Comparison of ENCODE assay signal across 24 mouse cellular contexts in genomic region chrX:102169724-102170123, GRCm38 (mm10).
"Had no signal": no experiment of that assay in that cellular context is flagged by ENCODE, and none has a peak within 500 bp of the region (broad histone marks: within the 10 kb centered on the region; RNA-seq: fewer than 3 reads in every experiment).

No protein-coding gene starts in this region.

- H3K27ac ChIP-seq: gastrocnemius, adult 2 months; heart, embryonic 10.5 days; hindbrain, embryonic 13.5 days; hindbrain, embryonic 15.5 days; hindbrain, postnatal 0 days; kidney, embryonic 15.5 days; kidney, postnatal 0 days; limb, embryonic 12.5 days; liver, embryonic 15.5 days had no signal

- H3K4me1 ChIP-seq: limb, embryonic 12.5 days; liver, embryonic 15.5 days had no signal

- H3K9me3 ChIP-seq: heart, embryonic 10.5 days; heart, embryonic 12.5 days; hindbrain, embryonic 13.5 days; hindbrain, embryonic 15.5 days; kidney, embryonic 15.5 days; limb, embryonic 12.5 days; liver, embryonic 13.5 days; liver, embryonic 15.5 days had no signal

- H3K4me3 ChIP-seq: gastrocnemius, adult 2 months; heart, embryonic 10.5 days; heart, embryonic 12.5 days; hindbrain, embryonic 13.5 days; hindbrain, embryonic 15.5 days; kidney, embryonic 15.5 days; limb, embryonic 12.5 days; liver, embryonic 13.5 days; liver, embryonic 15.5 days had no signal

- DNase-seq: gastrocnemius, adult 2 months; gastrocnemius, postnatal 10 days; gastrocnemius, postnatal 25 days; heart, adult 18-20 months; heart, postnatal 10 days; kidney, adult 11 months; kidney, adult 2 months; kidney, adult 9 months; kidney, postnatal 14 days; kidney, postnatal 36 days; layer of hippocampus, adult 9-11 months; layer of hippocampus, postnatal 36 days; left cerebral cortex, postnatal 4 days; liver; liver, embryonic 13.5 days had no signal

- H3K36me3 ChIP-seq: heart, embryonic 10.5 days; heart, embryonic 12.5 days; hindbrain, embryonic 13.5 days; hindbrain, embryonic 15.5 days; kidney, embryonic 15.5 days; limb, embryonic 12.5 days; liver, embryonic 13.5 days; liver, embryonic 15.5 days had no signal

- H3K27me3 ChIP-seq: hindbrain, embryonic 15.5 days had no signal
